Mouse (Mus musculus) thymus, postnatal 14 days (tissue): Measurements from ENCODE around the gene Mlkl.
"Not testable (repeated sequence)": the region's sequence is repeated elsewhere in the genome, so short reads cannot be mapped to it uniquely, and the experiment has no call there.

Source experiments
- DNase-seq: peaks from one replicate; pipeline ENCODE4 v3.0.0; 2021

Mlkl gene

GRCm38 (mm10) chr8:111337890-111338347, at the start of gene Mlkl:
Mlkl (minus strand) TSS chr8:111338177.
- DNase-seq, result peak; percentile 19

GRCm38 (mm10) chr8:111385915-111386314, 47.9 kb upstream of the Mlkl start:
- DNase-seq, result no peak

GRCm38 (mm10) chr8:111384628-111385027, 46.7 kb upstream of the Mlkl start:
- no peak for DNase-seq

GRCm38 (mm10) chr8:111375192-111375591, 37.2 kb upstream of the Mlkl start:
- no peak for DNase-seq

- no peak for DNase-seq
These were observed 31.7 kb upstream of the Mlkl start for GRCm38 (mm10) chr8:111369711-111370110.

GRCm38 (mm10) chr8:111367350-111367749, 29.4 kb upstream of the Mlkl start:
- no peak for DNase-seq

GRCm38 (mm10) chr8:111366610-111367234, 28.7 kb upstream of the Mlkl start:
- no peak for DNase-seq

GRCm38 (mm10) chr8:111363489-111363888, 25.5 kb upstream of the Mlkl start:
- no peak for DNase-seq

GRCm38 (mm10) chr8:111360579-111361209, 22.7 kb upstream of the Mlkl start:
- no peak for DNase-seq

- no peak for DNase-seq
These were observed 22.0 kb upstream of the Mlkl start for GRCm38 (mm10) chr8:111359936-111360335.

- no peak for DNase-seq
These were observed 20.9 kb upstream of the Mlkl start for GRCm38 (mm10) chr8:111358905-111359304.

GRCm38 (mm10) chr8:111357433-111357832, 19.5 kb upstream of the Mlkl start:
- no peak for DNase-seq

GRCm38 (mm10) chr8:111353497-111353896, 15.5 kb upstream of the Mlkl start:
- DNase-seq, result no peak

- no peak for DNase-seq
These were observed 14.3 kb upstream of the Mlkl start for GRCm38 (mm10) chr8:111352289-111352688.

- DNase-seq, result no peak
These were observed 12.6 kb upstream of the Mlkl start for GRCm38 (mm10) chr8:111350577-111350976.

GRCm38 (mm10) chr8:111343225-111343624, 5.2 kb upstream of the Mlkl start:
- peak; percentile 79 for DNase-seq

- DNase-seq, result no peak
These were observed 2.2 kb upstream of the Mlkl start for GRCm38 (mm10) chr8:111340186-111340585.

- DNase-seq, result no peak
These were observed 612 bp upstream of the Mlkl start for GRCm38 (mm10) chr8:111338370-111339208.

- DNase-seq, result no peak
These were observed 577 bp downstream of the Mlkl start for GRCm38 (mm10) chr8:111337311-111337889.

GRCm38 (mm10) chr8:111336692-111337091, 1.3 kb downstream of the Mlkl start:
- DNase-seq, result no peak

GRCm38 (mm10) chr8:111325222-111325790, 12.7 kb downstream of the Mlkl start:
- DNase-seq, result no peak

GRCm38 (mm10) chr8:111314729-111315128, 23.2 kb downstream of the Mlkl start:
- DNase-seq, result no peak

- not testable (repeated sequence) for DNase-seq
These were observed 24.0 kb downstream of the Mlkl start for GRCm38 (mm10) chr8:111313961-111314360.
